Mouse (Mus musculus) MEL (cell line): Measurements from ENCODE around the gene Mrm1.

Source experiments
- CTCF ChIP-seq, 3 experiments: IDR thresholded peaks in 2 of 3; conservative IDR thresholded peaks in 1 of 3; 2 replicates each; pipeline ENCODE4 v1.5.1; 2011 to 2012; ENCODE audit warnings: low read length in 3 of 3, low read depth in 2 of 3, mild to moderate bottlenecking in 2 of 3, improper control_type of control experiment in 1 of 3, inconsistent platforms in 1 of 3, mixed read lengths in 1 of 3, moderate library complexity in 1 of 3; ENCODE audit not compliant: control insufficient read depth in 1 of 3, insufficient read depth in 1 of 3, poor library complexity in 1 of 3, severe bottlenecking in 1 of 3
- E2F4 ChIP-seq: IDR thresholded peaks from 2 replicates; pipeline ENCODE4 v1.6.1; 2011; ENCODE audit warnings: low read depth, low read length, improper control_type of control experiment, borderline replicate concordance
- ELF1 ChIP-seq: IDR thresholded peaks from 2 replicates; pipeline ENCODE4 v1.6.1; 2014; ENCODE audit warnings: low read depth, mild to moderate bottlenecking, inconsistent platforms, low read length, improper control_type of control experiment, moderate library complexity
- NELFE ChIP-seq: IDR thresholded peaks from 2 replicates; pipeline ENCODE4 v1.6.1; 2011; ENCODE audit warnings: low read depth, low read length, improper control_type of control experiment
- POLR2A ChIP-seq, 2 experiments: IDR thresholded peaks; 2 replicates each; pipeline ENCODE4 v1.6.1; 2011 to 2012; ENCODE audit warnings: low read length in 2 of 2, mild to moderate bottlenecking in 2 of 2, control low read depth in 1 of 2, improper control_type of control experiment in 1 of 2, low read depth in 1 of 2, moderate library complexity in 1 of 2; ENCODE audit not compliant: control insufficient read depth in 1 of 2, insufficient read depth in 1 of 2, poor library complexity in 1 of 2
- POLR2AphosphoS2 ChIP-seq: IDR thresholded peaks from 2 replicates; pipeline ENCODE4 v1.6.1; 2011; ENCODE audit warnings: low read length, improper control_type of control experiment
- SMC3 ChIP-seq: IDR thresholded peaks from 2 replicates; pipeline ENCODE4 v1.6.1; 2011; ENCODE audit warnings: low read depth, low read length, improper control_type of control experiment

GRCm38 (mm10) chr11:84797627-84798353 is 21.5 kb downstream of the Mrm1 start:
- TF ChIP-seq ELF1 = no peak
- TF ChIP-seq CTCF (IDR thresholded peaks at IDR 0.05 in 2 of 3, conservative IDR thresholded peaks at IDR 0.05 in 1 of 3; ENCODE audit: control insufficient read depth in 1 of 3, insufficient read depth in 1 of 3, low read depth in 2 of 3, low read length in 3 of 3, poor library complexity in 1 of 3, severe bottlenecking in 1 of 3) = peak; percentile 87 to 93 (median 91)
- TF ChIP-seq POLR2A (IDR thresholded peaks at IDR 0.05; ENCODE audit: control insufficient read depth in 1 of 2, insufficient read depth in 1 of 2, low read depth in 1 of 2, low read length in 2 of 2, poor library complexity in 1 of 2) = no peak
- no peak for TF ChIP-seq POLR2AphosphoS2
- no peak for TF ChIP-seq E2F4
- no peak for TF ChIP-seq NELFE
- peak; percentile 85 for TF ChIP-seq SMC3
